Mouse (Mus musculus) spleen, adult 2 months (tissue): ENCODE measurements around the gene Rxfp1.

Source experiments
- CTCF ChIP-seq: fragments of 200-500 bp; IDR thresholded peaks from 2 replicates; pipeline ENCODE4 v1.5.1; 2011; ENCODE audit warnings: mild to moderate bottlenecking, inconsistent platforms; ENCODE audit not compliant: insufficient read depth, insufficient read length, insufficient replicate concordance; ENCODE audit errors: extremely low read depth
- POLR2A ChIP-seq: fragments of 200-500 bp; IDR thresholded peaks from 2 replicates; pipeline ENCODE4 v1.6.1; 2011; ENCODE audit warnings: low read depth, low read length, inconsistent platforms

DNA sequence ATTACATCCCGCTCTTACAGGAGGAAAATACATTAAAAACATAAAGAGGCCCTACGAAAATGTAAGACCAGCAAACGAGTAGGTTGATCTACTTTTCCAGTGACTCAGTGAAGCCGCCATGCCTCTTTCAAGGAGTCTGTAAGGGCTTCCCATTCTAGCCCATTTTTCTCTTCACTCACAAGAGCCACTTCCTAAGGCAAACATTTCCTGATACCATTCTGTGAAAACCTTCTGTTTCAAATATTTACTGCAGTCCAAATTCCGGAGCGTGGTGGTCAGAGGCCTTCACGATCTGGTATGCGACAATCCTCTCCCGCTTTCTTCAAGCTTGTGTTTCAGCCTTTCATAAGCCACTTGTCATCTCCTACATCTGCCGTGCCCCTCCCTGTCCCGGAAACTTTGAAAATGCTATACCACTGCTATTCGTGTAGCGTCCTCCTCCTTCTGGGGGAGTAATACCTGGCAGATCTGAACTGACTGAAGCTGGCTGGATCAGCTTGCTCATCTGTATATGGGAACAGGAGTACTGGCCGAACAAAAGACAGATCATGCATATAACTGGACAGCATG is 11.1 kb downstream of the Rxfp1 start:
- TF ChIP-seq CTCF (no peak), POLR2A (no peak)
